Mouse (Mus musculus) lung, embryonic 15.5 days (tissue): ENCODE data around the gene Numb. TPM values are rescaled to one million over a fixed set of nuclear protein-coding genes. Genes with fewer than 3 reads are reported as not detected.

ENCODE experiments used
- ATAC-seq: fragments of 200-750 bp; cut with Nextera tagmentation; 2 replicates; pipeline ENCODE4 v1.8.0; 2017; ENCODE audit warnings: moderate number of reproducible peaks, borderline replicate concordance; ENCODE audit not compliant: low FRiP score, low TSS enrichment; ENCODE audit errors: extremely low read depth
- H3K27ac ChIP-seq: fragments of 300-500 bp; sonication (generic); 2 replicates; pipeline ENCODE4 v1.5.1; 2015; ENCODE audit warnings: moderate library complexity, mild to moderate bottlenecking, inconsistent platforms
- H3K27me3 ChIP-seq: fragments of 300-500 bp; sonication (generic); 2 replicates; pipeline ENCODE4 v1.6.1; 2015; ENCODE audit warnings: inconsistent platforms
- H3K36me3 ChIP-seq: fragments of 300-500 bp; sonication (generic); 2 replicates; pipeline ENCODE4 v1.6.1; 2015; ENCODE audit warnings: inconsistent platforms
- H3K4me1 ChIP-seq: fragments of 300-500 bp; sonication (generic); 2 replicates; pipeline ENCODE4 v1.6.1; 2015; ENCODE audit warnings: inconsistent platforms
- H3K4me2 ChIP-seq: fragments of 300-500 bp; sonication (generic); 2 replicates; pipeline ENCODE4 v1.6.1; 2015; ENCODE audit warnings: inconsistent platforms, mild to moderate bottlenecking, moderate library complexity
- H3K4me3 ChIP-seq: fragments of 300-500 bp; sonication (generic); 2 replicates; pipeline ENCODE4 v1.5.1; 2015; ENCODE audit warnings: mild to moderate bottlenecking, inconsistent platforms
- H3K9ac ChIP-seq: fragments of 300-500 bp; sonication (generic); 2 replicates; pipeline ENCODE4 v1.6.1; 2015; ENCODE audit warnings: inconsistent platforms
- H3K9me3 ChIP-seq: fragments of 300-500 bp; sonication (generic); 2 replicates; pipeline ENCODE4 v1.6.1; 2016; ENCODE audit warnings: inconsistent platforms
- WGBS: fragments of 180-500 bp; shearing (Covaris S2); methylation state at CpG from one replicate; pipeline ENCODE4 v1.1.7; 2015; 5-methylcytosine and 5-hydroxymethylcytosine counted together
- polyA plus RNA-seq: library from polyadenylated mRNA; unstranded; fragments of >200 nt; fragmentation: Nextera tagmentation; extraction: Ambion mirVana; gene quantifications from 2 replicates; pipeline ENCODE4 v1.2.1, GENCODE M21; 2015

Numb gene
- polyA plus RNA-seq, 1 experiment from 2014 or later: 40.9 TPM

- peak; percentile 39; the same call in 1 of the 2 replicates for ATAC-seq
- Histone ChIP-seq H3K9ac (no peak overlapping the region), H3K4me3 (no peak overlapping the region), H3K36me3 (no peaks in the 10 kb centered on the region), H3K4me1 (peaks cover 21% of the 10 kb centered on the region), H3K9me3 (no peaks in the 10 kb centered on the region), H3K27me3 (peaks cover 5% of the 10 kb centered on the region; the same call in 1 of the 2 replicates), H3K27ac (no peak overlapping the region), H3K4me2 (peak overlapping the region; percentile 43)
- 5% methylated on average over 25 of the region's 25 CpGs for WGBS
These were observed 151.1 kb downstream of the Numb start for GRCm38 (mm10) chr12:83770418-83771256.

DNA sequence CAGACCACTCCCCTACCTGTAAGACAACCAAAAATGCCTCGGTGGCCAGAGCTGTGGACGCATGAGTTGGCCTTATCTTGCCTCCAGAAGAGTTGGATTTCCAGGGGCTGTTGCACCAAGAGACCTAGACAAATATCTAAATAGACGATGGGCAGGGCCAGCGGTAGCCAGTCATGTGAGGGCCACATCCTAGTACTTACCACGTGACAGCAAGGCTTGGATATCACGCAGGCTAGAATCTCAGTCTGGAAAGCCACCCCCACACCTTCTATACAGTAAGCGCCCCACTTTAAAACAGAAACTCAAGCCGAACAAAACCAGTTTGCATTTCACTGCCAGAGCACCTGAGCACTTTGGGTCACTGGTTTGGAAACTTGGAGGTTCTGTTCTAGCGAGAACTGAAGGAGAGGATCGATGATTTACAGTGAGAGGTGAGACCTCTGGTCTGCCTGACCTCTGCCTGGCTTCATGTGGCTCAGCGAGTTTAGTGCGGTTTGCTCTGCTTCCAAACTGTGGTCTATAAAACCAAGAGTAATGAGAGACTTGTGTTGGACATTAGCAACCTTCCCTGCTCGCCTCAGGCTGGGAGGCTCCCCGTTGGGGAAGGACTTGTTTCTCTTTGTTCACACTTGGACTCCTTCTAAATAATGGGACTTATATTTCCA, 153.4 kb downstream of the Numb start:
- no peak overlapping the region for H3K9ac ChIP-seq
- peaks cover 29% of the 10 kb centered on the region for H3K4me1 ChIP-seq
- H3K27me3 ChIP-seq: peaks cover 5% of the 10 kb centered on the region; the same call in 1 of the 2 replicates
- no peak for ATAC-seq
- H3K36me3 ChIP-seq: no peaks in the 10 kb centered on the region
- H3K9me3 ChIP-seq: no peaks in the 10 kb centered on the region
- WGBS: 61% methylated on average over 14 of the region's 14 CpGs
- no peak overlapping the region for H3K27ac ChIP-seq
- no peak overlapping the region for H3K4me3 ChIP-seq
- H3K4me2 ChIP-seq: no peak overlapping the region

GRCm38 (mm10) chr12:83767833-83768232, 153.9 kb downstream of the Numb start:
- H3K4me1 ChIP-seq: peaks cover 34% of the 10 kb centered on the region

DNA sequence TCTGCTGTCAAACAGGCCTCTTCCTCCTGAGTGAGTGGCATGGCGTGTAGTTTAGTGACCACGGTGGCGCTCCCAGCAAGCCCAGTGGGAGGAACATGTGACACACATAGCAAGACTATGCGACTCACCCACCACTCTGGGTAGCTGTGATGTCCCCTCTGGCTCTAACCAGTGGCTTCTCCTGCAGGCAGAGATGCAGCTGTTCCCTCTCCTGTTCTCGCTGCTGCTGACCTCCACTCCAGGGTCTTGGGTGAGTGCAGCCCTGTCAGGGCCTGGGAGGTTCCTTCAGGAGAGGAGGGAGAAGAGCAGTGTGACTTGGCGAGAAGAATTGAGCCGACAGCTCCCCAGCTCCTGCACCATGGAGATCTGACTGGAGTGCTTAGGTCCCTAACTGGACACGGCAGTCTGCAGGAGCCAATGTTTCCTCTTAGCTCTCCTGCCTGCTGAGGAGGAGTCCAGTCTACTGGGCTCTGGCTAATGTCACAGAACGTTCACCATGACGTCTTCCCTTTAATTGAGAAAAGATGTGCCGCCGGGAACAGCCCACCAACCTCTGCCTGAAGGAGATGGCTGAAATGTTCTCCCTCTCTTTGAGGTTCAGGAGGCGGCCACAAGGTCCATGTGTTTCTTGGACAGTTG, 155.7 kb downstream of the Numb start:
- no peak overlapping the region for H3K4me3 ChIP-seq
- H3K36me3 ChIP-seq: no peaks in the 10 kb centered on the region
- H3K4me1 ChIP-seq: peaks cover 38% of the 10 kb centered on the region
- H3K9me3 ChIP-seq: no peaks in the 10 kb centered on the region
- H3K9ac ChIP-seq: no peak overlapping the region
- no peak overlapping the region for H3K27ac ChIP-seq
- peaks cover 5% of the 10 kb centered on the region; the same call in 1 of the 2 replicates for H3K27me3 ChIP-seq
- 69% methylated on average over 13 of the region's 13 CpGs for WGBS
- no peak overlapping the region for H3K4me2 ChIP-seq
- no peak for ATAC-seq

More at GRCm38 (mm10) chr12:83767833-83768232, 153.9 kb downstream of the Numb start:
- Histone ChIP-seq H3K9ac (no peak overlapping the region), H3K27ac (no peak overlapping the region), H3K27me3 (peaks cover 5% of the 10 kb centered on the region; the same call in 1 of the 2 replicates), H3K9me3 (no peaks in the 10 kb centered on the region), H3K4me2 (no peak overlapping the region), H3K4me3 (no peak overlapping the region), H3K36me3 (no peaks in the 10 kb centered on the region)
- WGBS: 76% methylated on average over 9 of the region's 9 CpGs
- no peak for ATAC-seq

DNA sequence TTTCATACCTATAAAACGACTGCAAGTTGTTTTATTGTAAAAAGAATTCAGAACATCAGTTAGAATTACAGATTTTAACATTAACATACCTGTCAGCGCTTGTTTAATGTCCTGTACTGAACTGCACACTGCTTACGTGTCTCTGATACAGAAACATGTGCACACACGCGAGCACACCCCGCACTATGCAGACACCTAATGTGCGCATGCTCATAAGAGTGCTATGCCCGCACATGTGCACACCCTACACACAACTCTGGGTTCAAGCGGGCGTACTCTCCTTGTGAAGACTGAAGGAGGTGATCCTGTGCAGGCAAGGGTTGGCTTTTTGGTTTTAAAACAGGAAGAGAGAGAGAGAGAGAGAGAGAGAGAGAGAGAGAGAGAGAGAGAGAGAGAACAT, 157.2 kb downstream of the Numb start:
- no peak for ATAC-seq
- H3K4me3 ChIP-seq: no peak overlapping the region
- no peak overlapping the region for H3K9ac ChIP-seq
- H3K36me3 ChIP-seq: no peaks in the 10 kb centered on the region
- peaks cover 26% of the 10 kb centered on the region for H3K4me1 ChIP-seq
- peak overlapping the region; percentile 79; the same call in 1 of the 2 replicates for H3K4me2 ChIP-seq
- H3K27ac ChIP-seq: no peak overlapping the region
- H3K27me3 ChIP-seq: peaks cover 5% of the 10 kb centered on the region; the same call in 1 of the 2 replicates
- 62% methylated on average over 10 of the region's 10 CpGs for WGBS
- H3K9me3 ChIP-seq: no peaks in the 10 kb centered on the region

DNA sequence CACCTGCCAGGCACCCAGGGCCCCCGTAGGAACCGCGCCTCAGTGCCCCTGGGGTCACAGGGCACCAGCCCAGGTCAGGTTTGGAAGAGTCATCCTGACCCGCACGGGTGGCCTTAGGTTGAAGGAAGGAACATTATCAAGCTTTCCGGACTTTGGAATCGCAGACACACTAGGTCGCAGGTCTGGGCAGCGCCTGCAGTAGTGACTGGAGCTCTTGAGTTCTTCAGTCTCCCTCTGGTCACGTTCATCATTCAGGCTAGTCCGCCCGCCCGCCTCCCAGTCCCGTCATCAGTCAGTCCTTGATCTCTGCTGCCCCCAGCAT, 157.7 kb downstream of the Numb start:
- H3K9me3 ChIP-seq: no peaks in the 10 kb centered on the region
- H3K27me3 ChIP-seq: peaks cover 5% of the 10 kb centered on the region; the same call in 1 of the 2 replicates
- no peak overlapping the region for H3K9ac ChIP-seq
- no peak overlapping the region for H3K27ac ChIP-seq
- H3K4me3 ChIP-seq: peak overlapping the region; percentile 32
- H3K4me1 ChIP-seq: peaks cover 21% of the 10 kb centered on the region
- 7% methylated on average over 14 of the region's 14 CpGs for WGBS
- peak overlapping the region; percentile 79 for H3K4me2 ChIP-seq
- no peaks in the 10 kb centered on the region for H3K36me3 ChIP-seq
- ATAC-seq: no peak

DNA sequence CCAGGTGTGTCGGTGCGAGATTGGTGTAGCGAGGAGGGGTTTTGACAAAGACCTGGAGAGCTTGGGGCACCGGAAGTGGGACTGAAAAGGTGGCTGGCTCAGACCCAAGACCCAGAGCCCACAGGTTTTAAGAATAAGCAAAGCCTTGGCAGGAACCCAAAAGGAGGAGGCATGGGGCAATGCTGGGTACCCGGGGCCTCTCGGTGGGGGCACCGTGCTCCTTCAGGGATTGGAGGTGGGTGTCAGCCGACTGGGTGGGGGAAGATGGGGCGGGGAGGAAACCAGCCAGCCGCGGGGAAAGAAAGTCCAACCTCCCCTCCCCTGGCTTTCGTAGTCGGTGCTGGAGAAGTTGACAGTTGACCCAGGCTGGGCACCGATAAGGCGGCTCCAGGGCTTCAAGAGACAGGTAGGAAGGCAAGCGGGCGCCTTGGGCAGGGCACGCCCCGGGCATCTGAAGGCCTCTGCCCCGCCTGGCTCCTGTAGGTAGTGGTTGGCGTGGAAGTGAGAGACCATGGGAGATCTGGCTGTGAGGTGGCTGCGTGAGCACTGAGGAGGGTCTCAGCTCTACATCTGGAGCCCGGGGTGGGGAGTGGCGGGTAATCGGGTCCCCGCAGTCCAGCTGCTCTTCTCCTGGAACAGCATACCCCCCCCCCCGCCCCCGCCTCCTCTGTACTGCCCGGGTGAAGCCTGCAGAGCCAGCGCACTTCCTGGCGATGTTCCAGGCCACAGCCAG, 158.3 kb downstream of the Numb start, which contains the start of gene Papln:
Gene Papln, plus strand, starts transcription at position 324 of the 733 bp plus-strand sequence.
- peaks cover 5% of the 10 kb centered on the region; the same call in 1 of the 2 replicates for H3K27me3 ChIP-seq
- no peaks in the 10 kb centered on the region for H3K36me3 ChIP-seq
- peak within 1 kb of the TSS; percentile 79 for H3K4me2 ChIP-seq
- peaks cover 18% of the 10 kb centered on the region for H3K4me1 ChIP-seq
- peak within 1 kb of the TSS; percentile 32 for H3K4me3 ChIP-seq
- H3K9me3 ChIP-seq: no peaks in the 10 kb centered on the region
- WGBS: 4% methylated on average over 27 of the region's 31 CpGs
- H3K9ac ChIP-seq: 0 out of 2 replicates have a peak within 1 kb of the TSS, but pooled peaks have one; percentile 15
- peak; percentile 37; the same call in 1 of the 2 replicates for ATAC-seq
- peak within 1 kb of the TSS; percentile 54; the same call in 1 of the 2 replicates for H3K27ac ChIP-seq

DNA sequence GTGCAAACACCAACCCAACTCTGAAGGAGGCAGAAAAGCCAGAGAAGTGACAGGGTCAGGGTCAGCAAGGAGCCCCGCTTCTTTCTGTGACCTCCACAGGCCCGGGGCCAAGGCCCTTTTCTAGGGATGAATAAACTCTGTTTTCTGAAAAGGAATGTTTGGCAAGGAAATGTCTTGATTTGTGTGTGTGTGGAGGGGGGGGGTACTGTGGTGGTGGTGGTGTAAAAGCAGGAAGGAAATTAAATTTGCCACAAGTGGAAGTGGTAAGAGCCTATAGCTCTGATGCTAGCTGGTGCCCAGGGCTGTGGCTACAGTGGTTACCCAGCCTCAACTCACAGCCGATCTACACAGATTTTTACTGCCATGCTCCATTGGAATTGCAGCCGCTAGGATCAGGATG, 159.0 kb downstream of the Numb start:
- H3K4me1 ChIP-seq: peaks cover 18% of the 10 kb centered on the region
- no peak for ATAC-seq
- H3K36me3 ChIP-seq: no peaks in the 10 kb centered on the region
- no peak overlapping the region for H3K4me2 ChIP-seq
- 0 out of 2 replicates have a peak overlapping the region, but pooled peaks have one; percentile 54 for H3K27ac ChIP-seq
- H3K9ac ChIP-seq: no peak overlapping the region
- WGBS: 25% methylated on average over 4 of the region's 4 CpGs
- H3K9me3 ChIP-seq: no peaks in the 10 kb centered on the region
- H3K27me3 ChIP-seq: peaks cover 5% of the 10 kb centered on the region; the same call in 1 of the 2 replicates
- no peak overlapping the region for H3K4me3 ChIP-seq

GRCm38 (mm10) chr12:83760201-83760600, 161.5 kb downstream of the Numb start:
- no peak overlapping the region for H3K27ac ChIP-seq
- peaks cover 18% of the 10 kb centered on the region for H3K4me1 ChIP-seq
- 64% methylated on average over 2 of the region's 2 CpGs for WGBS
- H3K9me3 ChIP-seq: no peaks in the 10 kb centered on the region
- no peak overlapping the region for H3K4me3 ChIP-seq
- ATAC-seq: no peak
- no peaks in the 10 kb centered on the region for H3K27me3 ChIP-seq
- no peaks in the 10 kb centered on the region for H3K36me3 ChIP-seq
- no peak overlapping the region for H3K4me2 ChIP-seq
- no peak overlapping the region for H3K9ac ChIP-seq

DNA sequence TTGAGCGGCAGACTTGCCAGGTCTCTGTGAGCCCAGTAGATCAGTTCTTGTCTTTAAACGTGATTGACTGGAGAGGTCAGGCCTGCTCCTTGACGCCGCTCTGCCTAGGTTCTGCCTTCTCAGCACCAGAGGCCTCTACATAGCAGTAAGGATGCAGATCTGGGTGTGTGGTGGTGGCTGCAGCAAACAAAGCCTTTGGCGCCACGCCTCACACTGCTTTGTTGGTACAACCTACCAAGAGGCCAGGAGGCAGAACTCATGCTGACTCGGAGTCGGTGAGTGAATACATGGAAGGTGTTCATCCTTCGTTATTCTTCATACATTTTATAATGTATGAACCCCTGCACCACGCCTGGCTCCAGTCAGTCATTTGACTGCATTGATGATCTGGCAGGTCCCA, 163.0 kb downstream of the Numb start:
- H3K27ac ChIP-seq: no peak overlapping the region
- no peaks in the 10 kb centered on the region for H3K27me3 ChIP-seq
- H3K4me2 ChIP-seq: no peak overlapping the region
- H3K4me3 ChIP-seq: no peak overlapping the region
- 70% methylated on average over 10 of the region's 10 CpGs for WGBS
- H3K9me3 ChIP-seq: no peaks in the 10 kb centered on the region
- H3K9ac ChIP-seq: no peak overlapping the region
- peaks cover 13% of the 10 kb centered on the region for H3K4me1 ChIP-seq
- H3K36me3 ChIP-seq: no peaks in the 10 kb centered on the region
- no peak for ATAC-seq

DNA sequence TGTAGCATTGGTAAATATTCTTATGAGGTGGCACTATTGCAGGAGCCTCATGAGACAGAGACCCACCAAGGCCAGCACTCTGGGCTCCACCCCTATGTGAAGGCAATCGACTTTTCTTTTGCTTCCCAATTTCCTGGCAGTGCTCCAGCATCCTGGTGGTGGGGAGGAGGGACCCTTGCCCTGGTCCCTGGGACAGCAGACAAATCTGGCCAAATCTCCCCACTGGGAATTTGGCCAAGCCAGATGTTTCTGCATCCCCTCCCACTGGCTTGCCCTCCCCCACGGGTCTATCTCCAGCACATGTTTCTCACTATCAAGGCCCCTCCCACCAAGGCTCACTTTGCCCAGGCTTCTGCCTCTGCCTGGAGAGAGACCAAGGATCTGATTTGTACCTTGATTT, 169.2 kb downstream of the Numb start:
- peak; percentile 73; the same call in 1 of the 2 replicates for ATAC-seq
- WGBS: 17% methylated on average over 2 of the region's 2 CpGs

More for the DNA sequence above, 169.2 kb downstream of the Numb start:
- no peak overlapping the region for H3K9ac ChIP-seq
- no peak overlapping the region for H3K4me2 ChIP-seq
- no peaks in the 10 kb centered on the region for H3K9me3 ChIP-seq
- H3K27ac ChIP-seq: no peak overlapping the region
- no peaks in the 10 kb centered on the region for H3K27me3 ChIP-seq
- H3K36me3 ChIP-seq: no peaks in the 10 kb centered on the region
- no peak overlapping the region for H3K4me3 ChIP-seq
- peaks cover 12% of the 10 kb centered on the region for H3K4me1 ChIP-seq
